Mouse (Mus musculus) embryo, embryonic 9.5 days (tissue): ENCODE data around the gene Kif5a.
A peak's percentile ranks its signal among the peaks of the same experiment; 100 is the strongest.

ENCODE experiments used
- DNase-seq: peaks from one replicate; pipeline ENCODE4 v3.0.0-alpha.2; 2017; ENCODE audit errors: extremely low spot score

Gene Kif5a

GRCm38 (mm10) chr10:127289573-127290191 lies 26.5 kb upstream of the Kif5a start:
- DNase-seq = no peak

- peak; percentile 94 for DNase-seq
Observed at GRCm38 (mm10) chr10:127288800-127289572, 25.8 kb upstream of the Kif5a start, which contains the start of gene Mbd6. TSS of gene Mbd6 (minus strand) at chr10:127289018.

- no peak for DNase-seq
Observed at GRCm38 (mm10) chr10:127288328-127288799, 25.2 kb upstream of the Kif5a start.

- no peak for DNase-seq
Observed at GRCm38 (mm10) chr10:127287936-127288293, 24.8 kb upstream of the Kif5a start.

- DNase-seq = no peak
Observed at GRCm38 (mm10) chr10:127287271-127287935, 24.3 kb upstream of the Kif5a start.

- no peak for DNase-seq
Observed at GRCm38 (mm10) chr10:127286730-127287129, 23.6 kb upstream of the Kif5a start.

DNA sequence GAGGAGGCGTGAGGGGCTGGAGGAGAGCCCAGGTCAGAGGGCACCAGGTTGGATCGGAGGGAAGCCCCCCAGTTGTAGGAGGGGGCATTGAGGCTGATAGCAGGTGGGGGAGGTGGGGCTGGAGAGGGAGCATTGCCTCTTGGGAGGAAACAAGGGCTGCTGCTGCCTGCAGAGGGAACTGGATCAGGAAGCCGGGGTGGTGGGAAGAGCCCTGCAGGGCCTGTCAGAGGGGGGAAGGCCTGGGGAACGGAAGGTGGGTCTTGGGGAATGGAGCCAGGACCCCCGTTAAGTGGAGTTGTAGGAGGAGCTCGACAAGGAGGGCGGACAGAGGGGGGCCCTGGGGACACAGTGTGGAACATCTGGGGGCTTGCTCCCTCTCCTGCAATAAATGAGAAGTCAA lies 23.0 kb upstream of the Kif5a start:
- no peak for DNase-seq

GRCm38 (mm10) chr10:127285644-127286043 lies 22.5 kb upstream of the Kif5a start:
- no peak for DNase-seq

GRCm38 (mm10) chr10:127284724-127285500 lies 21.8 kb upstream of the Kif5a start:
- no peak for DNase-seq

DNA sequence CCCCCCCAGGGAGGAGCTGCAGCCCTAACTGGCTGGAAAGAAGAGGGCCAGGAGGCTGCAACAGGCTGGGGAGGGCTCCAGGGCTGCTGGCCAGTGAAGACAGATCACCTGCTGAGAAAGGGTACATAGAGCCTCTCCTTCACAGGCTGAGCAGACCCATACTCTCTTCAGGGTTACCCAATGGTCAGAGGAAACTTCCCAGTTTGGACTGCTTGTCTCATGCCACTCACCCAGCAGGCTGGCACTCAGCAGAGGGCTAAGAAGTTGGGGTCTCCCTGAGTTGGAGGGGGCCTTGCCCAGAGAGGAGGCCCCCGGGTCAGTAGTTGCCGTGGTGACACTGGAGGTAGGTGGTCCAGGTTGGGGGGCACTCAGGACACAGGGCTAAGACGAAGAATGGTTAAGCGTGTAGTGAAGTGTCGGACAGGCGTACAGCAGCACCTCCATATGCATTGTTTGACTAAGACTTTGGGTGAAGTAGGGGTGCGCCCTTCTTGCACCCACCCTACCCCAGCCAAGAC lies 21.0 kb upstream of the Kif5a start:
- DNase-seq = no peak

DNA sequence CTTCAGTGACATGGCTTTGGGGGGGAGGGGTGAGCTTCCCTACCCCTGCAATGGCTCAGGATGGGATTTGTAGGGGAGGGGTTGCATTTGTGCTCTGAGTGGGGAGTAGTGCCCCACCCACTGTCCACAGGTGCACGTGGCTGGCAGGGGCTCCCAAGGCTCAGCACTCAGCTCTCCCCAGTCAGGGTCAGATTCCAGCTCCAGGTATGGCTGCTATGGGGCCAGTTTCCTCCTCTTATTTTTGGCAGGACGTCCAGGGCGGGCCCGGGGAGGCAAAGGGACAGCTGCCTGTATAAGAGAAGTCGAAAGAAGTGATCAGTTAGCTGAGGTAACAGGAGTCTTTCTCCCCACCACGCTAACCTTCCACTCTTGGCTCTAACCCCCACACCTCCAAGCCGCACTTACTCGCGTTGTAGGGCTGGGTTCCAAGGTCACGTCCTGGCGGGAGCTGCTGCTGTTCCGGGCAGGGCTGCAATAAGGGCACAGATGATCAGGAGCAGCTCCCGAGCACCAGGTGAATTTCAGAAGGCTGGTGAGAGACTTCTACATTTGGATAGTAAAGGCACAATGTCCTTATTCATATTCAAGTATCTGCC lies 19.6 kb upstream of the Kif5a start:
- no peak for DNase-seq

- no peak for DNase-seq
Observed at GRCm38 (mm10) chr10:127281316-127281715, 18.2 kb upstream of the Kif5a start.

DNA sequence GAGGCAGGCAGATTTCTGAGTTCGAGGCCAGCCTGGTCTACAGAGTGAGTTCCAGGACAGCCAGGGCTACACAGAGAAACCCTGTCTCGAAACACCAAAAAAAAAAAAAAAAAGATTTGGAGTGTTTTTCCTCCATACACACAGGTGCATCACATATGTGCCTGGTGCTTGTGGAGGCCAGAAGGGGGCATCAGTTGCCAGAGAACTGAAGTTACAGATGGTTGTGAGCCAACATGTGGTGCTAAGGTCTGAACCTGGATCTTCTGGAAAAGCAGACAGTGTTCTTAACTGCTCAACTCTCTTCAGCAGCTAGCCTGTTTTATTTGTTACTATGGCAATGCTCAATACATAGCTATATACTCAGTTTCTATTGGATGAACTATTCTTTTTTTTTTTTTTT lies 16.6 kb upstream of the Kif5a start:
- DNase-seq = no peak

GRCm38 (mm10) chr10:127274261-127275022 lies 11.3 kb upstream of the Kif5a start:
- no peak for DNase-seq

DNA sequence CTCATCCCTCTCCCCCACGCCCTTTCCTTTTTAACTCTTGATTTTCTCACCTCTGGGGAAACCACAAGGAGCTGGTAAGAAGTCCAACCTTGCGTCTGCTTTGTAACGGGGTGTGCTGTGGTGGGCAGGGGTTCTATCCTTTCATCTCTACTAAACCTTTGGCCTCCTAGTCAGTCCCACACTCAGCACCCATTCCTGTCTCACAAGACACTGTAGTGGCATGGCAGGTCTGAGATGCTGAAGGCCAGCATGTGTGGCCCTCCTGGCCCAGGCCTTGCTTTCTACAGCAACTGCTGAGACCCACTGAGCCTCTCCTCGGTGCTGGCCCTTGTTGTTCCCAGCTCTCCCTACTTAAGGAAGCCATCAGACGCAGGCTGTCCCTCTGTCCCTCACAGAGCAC lies 9.2 kb upstream of the Kif5a start:
- DNase-seq = no peak

- no peak for DNase-seq
Observed at GRCm38 (mm10) chr10:127269884-127270283, 6.7 kb upstream of the Kif5a start.

DNA sequence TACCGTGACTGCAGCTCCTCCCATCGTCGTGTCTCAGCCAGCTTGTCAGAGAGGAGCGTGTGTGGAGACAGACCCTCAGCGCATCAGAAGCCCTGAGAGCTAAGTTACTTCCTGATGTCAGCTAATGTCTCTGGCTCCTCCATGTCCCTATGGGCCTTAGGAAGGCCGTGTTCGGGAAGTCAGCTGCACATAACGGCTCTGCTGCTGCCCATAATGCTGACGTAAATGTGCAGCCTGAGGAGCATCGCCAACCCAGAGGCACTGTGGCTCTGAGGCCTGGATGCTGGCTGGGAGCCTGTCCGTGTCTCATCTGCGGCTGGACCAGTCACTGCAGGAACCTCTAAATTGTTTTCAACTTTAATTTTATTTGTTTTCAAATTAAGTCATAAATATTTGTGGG lies 5.9 kb upstream of the Kif5a start:
- no peak for DNase-seq

- DNase-seq = no peak
Observed at GRCm38 (mm10) chr10:127268401-127268800, 5.3 kb upstream of the Kif5a start.

- no peak for DNase-seq
Observed at GRCm38 (mm10) chr10:127267318-127267717, 4.2 kb upstream of the Kif5a start.
